Mouse (Mus musculus): ENCODE results near the gene Syne1. TPM values are rescaled to one million over a fixed set of nuclear protein-coding genes. Genes with fewer than 3 reads are reported as not detected.
A peak's percentile ranks its signal among the peaks of the same experiment; 100 is the strongest.

The Syne1 gene
- polyA plus RNA-seq, 1 experiment from 2014 or later, result 7.9 TPM

DNA sequence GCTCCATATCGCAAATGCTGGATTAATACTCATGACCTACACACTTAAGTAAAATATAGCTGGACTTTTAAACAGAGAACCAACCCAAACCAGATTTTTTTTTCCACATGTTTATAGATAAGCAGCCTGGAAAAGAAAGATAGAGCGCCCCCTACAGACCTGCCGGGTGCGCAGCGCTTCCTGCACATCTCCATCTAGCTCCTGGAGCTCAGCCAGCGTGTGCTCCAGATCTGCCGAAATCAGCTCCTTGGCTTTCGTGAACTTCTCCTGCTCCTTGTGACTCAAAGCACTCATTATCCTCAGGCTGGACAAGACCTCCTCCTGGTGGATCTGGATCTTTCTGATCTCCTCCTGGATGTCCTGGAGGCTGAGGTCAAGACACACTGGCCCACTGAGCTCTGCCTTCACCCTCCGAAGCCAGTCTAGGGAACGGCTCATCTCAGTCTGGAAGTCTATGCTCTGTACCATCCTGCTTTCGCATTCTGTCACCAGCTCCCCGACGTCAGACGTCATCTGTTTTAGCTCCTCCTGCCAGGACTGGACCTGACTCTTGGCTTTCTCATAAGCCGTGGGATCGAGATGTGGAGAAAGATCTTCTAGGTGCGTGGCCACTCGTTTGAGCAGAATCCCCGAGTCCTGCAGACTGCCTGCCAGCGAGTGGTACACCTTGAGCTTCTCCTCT, 323.7 kb downstream of the Syne1 start:
- TF ChIP-seq CTCF (IDR thresholded peaks at IDR 0.05; ENCODE audit: low read depth), result peak; percentile 12; the same call in 1 of the 2 replicates
- Histone ChIP-seq H3K36me3 (ENCODE audit: insufficient read depth) (peaks cover 12% of the 10 kb centered on the region; the same call in 1 of the 2 replicates), H3K4me3 (ENCODE audit: low read depth, low read length) (no peak overlapping the region), H3K9me3 (ENCODE audit: low read depth, low read length) (no peaks in the 10 kb centered on the region), H3K27ac (ENCODE audit: low read depth) (no peak overlapping the region), H3K4me1 (ENCODE audit: insufficient read depth) (no peaks in the 10 kb centered on the region), H3K9ac (no peak overlapping the region), H3K27me3 (ENCODE audit: insufficient read depth, low read length) (no peaks in the 10 kb centered on the region), H3K4me2 (no peak overlapping the region)
- WGBS, result 77% methylated on average over 20 of the region's 20 CpGs
- DNase-seq (peak; percentile 22), ATAC-seq (ENCODE audit: insufficient read depth) (no peak)

DNA sequence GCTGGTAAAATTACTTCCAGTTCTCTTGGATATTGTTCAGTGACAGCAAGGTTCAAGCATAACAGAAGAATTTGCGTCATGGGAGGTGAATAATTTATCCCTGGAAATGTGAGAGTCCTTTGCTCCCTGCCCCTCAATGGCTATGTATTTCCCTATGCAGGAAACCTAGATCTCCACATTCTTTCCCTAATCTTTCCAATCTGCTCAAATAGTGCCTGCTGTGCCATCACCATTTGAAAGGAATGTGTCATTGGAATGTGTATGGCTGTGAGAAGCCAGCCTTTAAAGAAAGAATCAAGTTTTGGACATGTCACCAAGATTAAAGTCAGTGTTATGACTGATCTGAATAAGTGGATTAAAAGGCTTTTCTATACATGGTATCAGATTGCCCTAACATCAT, 335.3 kb downstream of the Syne1 start:
- DNase-seq (no peak), ATAC-seq (ENCODE audit: insufficient read depth) (no peak)
- no peak for TF ChIP-seq CTCF (IDR thresholded peaks at IDR 0.05; ENCODE audit: low read depth)
- H3K27ac ChIP-seq (ENCODE audit: low read depth), result no peak overlapping the region
- H3K4me1 ChIP-seq (ENCODE audit: insufficient read depth), result no peaks in the 10 kb centered on the region
- no peak overlapping the region for H3K9ac ChIP-seq
- peaks cover 10% of the 10 kb centered on the region; the same call in 1 of the 2 replicates for H3K36me3 ChIP-seq (ENCODE audit: insufficient read depth)
- no peak overlapping the region for H3K4me2 ChIP-seq
- H3K9me3 ChIP-seq (ENCODE audit: low read depth, low read length), result no peaks in the 10 kb centered on the region
- H3K4me3 ChIP-seq (ENCODE audit: low read depth, low read length), result no peak overlapping the region
- 58% methylated on average over 1 of the region's 1 CpGs for WGBS
- no peaks in the 10 kb centered on the region for H3K27me3 ChIP-seq (ENCODE audit: insufficient read depth, low read length)

DNA sequence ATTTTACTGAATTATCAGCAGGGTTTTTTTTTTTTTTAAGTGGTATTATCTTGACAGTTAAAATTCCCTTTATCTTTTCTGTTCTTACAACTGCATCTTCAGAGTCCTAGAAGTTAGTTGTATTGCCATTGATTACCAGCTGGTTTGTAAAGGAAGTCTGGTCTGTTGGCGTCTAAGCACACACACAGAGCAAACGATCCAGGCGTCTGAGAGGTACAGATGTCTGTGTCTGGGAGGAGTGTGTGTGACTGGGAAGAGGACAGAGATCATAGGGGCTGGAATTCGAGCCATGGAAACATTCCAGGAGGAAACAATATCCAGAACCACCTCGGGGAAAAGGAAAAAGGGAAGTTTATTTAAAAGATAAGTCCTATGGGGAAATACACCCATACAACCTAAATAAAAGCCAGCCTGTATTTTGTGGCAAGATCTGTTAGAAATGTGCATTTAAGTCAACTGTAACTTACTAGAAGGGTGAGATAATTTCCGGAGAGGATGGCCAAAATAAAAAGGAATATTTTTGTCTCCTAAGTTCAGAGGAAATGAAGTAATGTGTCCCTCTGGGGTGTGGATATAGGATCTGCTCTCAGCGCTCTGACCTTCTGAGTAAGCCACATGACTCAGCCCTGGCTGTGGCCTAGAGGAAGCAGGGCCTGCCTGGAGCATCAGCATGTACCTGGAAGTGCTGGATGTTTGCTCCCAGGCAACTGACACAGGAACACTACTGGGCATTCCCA, 343.2 kb downstream of the Syne1 start:
- DNase-seq (peak; percentile 49), ATAC-seq (ENCODE audit: insufficient read depth) (peak; percentile 86)
- no peaks in the 10 kb centered on the region for H3K9me3 ChIP-seq (ENCODE audit: low read depth, low read length)
- 19% methylated on average over 7 of the region's 7 CpGs for WGBS
- no peaks in the 10 kb centered on the region for H3K27me3 ChIP-seq (ENCODE audit: insufficient read depth, low read length)
- H3K4me2 ChIP-seq, result no peak overlapping the region
- peaks cover 9% of the 10 kb centered on the region for H3K36me3 ChIP-seq (ENCODE audit: insufficient read depth)
- H3K27ac ChIP-seq (ENCODE audit: low read depth), result peak overlapping the region; percentile 34
- no peak for TF ChIP-seq CTCF (IDR thresholded peaks at IDR 0.05; ENCODE audit: low read depth)
- H3K9ac ChIP-seq, result no peak overlapping the region
- no peaks in the 10 kb centered on the region for H3K4me1 ChIP-seq (ENCODE audit: insufficient read depth)
- H3K4me3 ChIP-seq (ENCODE audit: low read depth, low read length), result no peak overlapping the region

DNA sequence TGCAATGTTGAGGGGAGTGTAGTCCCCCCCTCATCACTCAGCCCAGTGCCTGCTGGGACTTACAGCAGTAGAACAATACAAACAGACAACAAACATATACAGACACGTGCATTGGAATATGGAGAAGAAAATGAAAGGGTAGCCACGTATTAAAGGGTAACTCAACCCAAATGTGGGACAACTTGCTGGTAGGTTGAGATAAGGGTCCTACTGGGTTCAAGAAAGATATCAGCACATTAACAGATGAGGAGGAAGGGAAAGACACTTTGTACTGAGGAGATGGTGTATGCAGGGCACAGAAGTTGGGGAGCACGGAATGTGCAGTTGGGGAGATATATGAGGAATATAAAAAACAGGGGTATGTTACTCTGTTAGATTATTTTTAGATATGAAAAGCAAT, 345.3 kb downstream of the Syne1 start:
- no peak for DNase-seq
- H3K4me3 ChIP-seq (ENCODE audit: low read depth, low read length), result no peak overlapping the region
- H3K27me3 ChIP-seq (ENCODE audit: insufficient read depth, low read length), result no peaks in the 10 kb centered on the region
- WGBS, result 84% methylated on average over 3 of the region's 3 CpGs
- H3K9ac ChIP-seq, result no peak overlapping the region
- no peaks in the 10 kb centered on the region for H3K9me3 ChIP-seq (ENCODE audit: low read depth, low read length)
- no peak for TF ChIP-seq CTCF (IDR thresholded peaks at IDR 0.05; ENCODE audit: low read depth)
- no peak overlapping the region for H3K27ac ChIP-seq (ENCODE audit: low read depth)
- no peak overlapping the region for H3K4me2 ChIP-seq
- peaks cover 14% of the 10 kb centered on the region for H3K36me3 ChIP-seq (ENCODE audit: insufficient read depth)
- ATAC-seq (ENCODE audit: insufficient read depth), result no peak
- H3K4me1 ChIP-seq (ENCODE audit: insufficient read depth), result no peaks in the 10 kb centered on the region

DNA sequence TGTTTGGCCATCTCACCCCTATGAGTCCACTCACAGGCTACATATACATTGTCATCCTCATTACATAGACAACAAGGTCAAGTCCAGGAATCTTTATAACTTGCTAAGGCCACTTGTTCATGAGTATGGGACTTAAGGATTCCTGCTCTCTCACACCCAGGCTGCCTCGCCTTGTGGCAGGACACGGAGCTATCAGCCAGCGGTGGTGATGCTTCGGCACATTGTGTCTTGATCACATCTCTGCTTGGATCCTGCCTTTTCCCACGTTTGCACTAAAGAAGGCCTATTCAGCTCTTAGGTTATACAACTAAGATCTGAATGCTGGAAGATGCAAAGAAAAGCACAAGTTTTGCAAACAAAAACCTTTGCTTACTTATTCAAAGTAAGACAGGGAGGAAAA, 345.7 kb downstream of the Syne1 start:
- no peak overlapping the region for H3K9ac ChIP-seq
- TF ChIP-seq CTCF (IDR thresholded peaks at IDR 0.05; ENCODE audit: low read depth), result no peak
- H3K36me3 ChIP-seq (ENCODE audit: insufficient read depth), result peaks cover 14% of the 10 kb centered on the region
- no peak for ATAC-seq (ENCODE audit: insufficient read depth)
- 85% methylated on average over 5 of the region's 5 CpGs for WGBS
- no peak overlapping the region for H3K27ac ChIP-seq (ENCODE audit: low read depth)
- H3K4me3 ChIP-seq (ENCODE audit: low read depth, low read length), result no peak overlapping the region
- no peaks in the 10 kb centered on the region for H3K27me3 ChIP-seq (ENCODE audit: insufficient read depth, low read length)
- no peak overlapping the region for H3K4me2 ChIP-seq
- no peaks in the 10 kb centered on the region for H3K9me3 ChIP-seq (ENCODE audit: low read depth, low read length)
- no peak for DNase-seq
- H3K4me1 ChIP-seq (ENCODE audit: insufficient read depth), result no peaks in the 10 kb centered on the region

DNA sequence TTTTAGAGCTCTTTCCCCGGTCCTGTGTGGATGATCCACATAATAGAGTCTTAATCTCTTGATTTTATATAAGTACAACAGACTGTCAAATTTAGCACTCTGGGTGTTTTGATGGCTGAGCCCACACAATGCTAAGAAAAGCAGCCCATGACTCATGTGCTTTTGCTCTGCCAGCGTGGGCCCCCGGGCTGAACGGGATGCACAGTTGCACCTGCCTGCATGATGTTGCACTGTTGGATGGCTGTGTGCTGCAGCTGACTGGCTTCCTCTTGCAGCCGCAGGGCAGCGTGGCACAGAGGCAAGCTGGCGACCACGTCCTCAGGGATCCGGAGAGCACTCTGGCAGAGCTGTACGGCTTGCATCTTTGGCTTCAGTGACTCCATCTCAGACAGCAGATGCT, 347.4 kb downstream of the Syne1 start:
- Histone ChIP-seq H3K4me2 (no peak overlapping the region), H3K27me3 (ENCODE audit: insufficient read depth, low read length) (no peaks in the 10 kb centered on the region), H3K9me3 (ENCODE audit: low read depth, low read length) (no peaks in the 10 kb centered on the region), H3K27ac (ENCODE audit: low read depth) (no peak overlapping the region), H3K4me3 (ENCODE audit: low read depth, low read length) (no peak overlapping the region), H3K36me3 (ENCODE audit: insufficient read depth) (peaks cover 14% of the 10 kb centered on the region), H3K9ac (no peak overlapping the region), H3K4me1 (ENCODE audit: insufficient read depth) (no peaks in the 10 kb centered on the region)
- WGBS, result 65% methylated on average over 10 of the region's 10 CpGs
- TF ChIP-seq CTCF (IDR thresholded peaks at IDR 0.05; ENCODE audit: low read depth), result no peak
- no peak for DNase-seq
- ATAC-seq (ENCODE audit: insufficient read depth), result no peak

DNA sequence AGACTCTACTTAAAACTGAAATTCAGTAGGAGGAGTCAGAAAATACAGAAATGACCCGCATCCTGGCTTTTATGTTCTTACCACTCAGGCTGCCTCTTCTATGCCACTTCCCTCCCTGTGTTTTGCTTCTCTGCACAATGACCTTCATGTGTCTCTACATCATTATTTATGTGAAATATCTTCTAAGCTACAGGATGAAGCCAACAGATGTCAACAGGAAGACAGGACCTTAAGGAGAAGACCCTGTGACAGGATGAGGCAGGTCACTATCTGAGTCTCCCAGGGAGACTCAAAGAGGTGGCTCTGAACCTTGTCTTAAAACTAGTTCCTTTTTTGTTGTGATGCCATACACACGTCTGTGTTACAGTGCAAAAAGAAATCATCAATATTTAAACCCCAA, 353.9 kb downstream of the Syne1 start:
- ATAC-seq (ENCODE audit: insufficient read depth), result no peak
- no peak overlapping the region for H3K27ac ChIP-seq (ENCODE audit: low read depth)
- TF ChIP-seq CTCF (IDR thresholded peaks at IDR 0.05; ENCODE audit: low read depth), result no peak

More for the DNA sequence above, 353.9 kb downstream of the Syne1 start:
- no peaks in the 10 kb centered on the region for H3K4me1 ChIP-seq (ENCODE audit: insufficient read depth)
- 61% methylated on average over 2 of the region's 2 CpGs for WGBS
- no peak overlapping the region for H3K9ac ChIP-seq
- H3K4me2 ChIP-seq, result no peak overlapping the region
- no peaks in the 10 kb centered on the region for H3K9me3 ChIP-seq (ENCODE audit: low read depth, low read length)
- H3K4me3 ChIP-seq (ENCODE audit: low read depth, low read length), result no peak overlapping the region
- 0 out of 2 replicates have a peak, but pooled peaks cover 5% of the 10 kb centered on the region for H3K36me3 ChIP-seq (ENCODE audit: insufficient read depth)
- no peak for DNase-seq
- no peaks in the 10 kb centered on the region for H3K27me3 ChIP-seq (ENCODE audit: insufficient read depth, low read length)

Data from lung, embryonic 14.5 days (tissue).